Mouse (Mus musculus) brain, embryonic 14.5 days (tissue): ENCODE results near the gene Rpap3.

Source experiments
- CTCF ChIP-seq: fragments of 200-500 bp; IDR thresholded peaks from 2 replicates; pipeline ENCODE4 v1.5.1; 2012; ENCODE audit warnings: inconsistent platforms, mild to moderate bottlenecking, moderate library complexity, borderline replicate concordance; ENCODE audit not compliant: insufficient read depth, insufficient read length; ENCODE audit errors: extremely low read depth
- POLR2A ChIP-seq: fragments of 200-500 bp; IDR thresholded peaks from 2 replicates; pipeline ENCODE4 v1.6.1; 2012; ENCODE audit warnings: mild to moderate bottlenecking, inconsistent platforms, borderline replicate concordance; ENCODE audit not compliant: poor library complexity, insufficient read depth, insufficient read length, severe bottlenecking; ENCODE audit errors: extremely low read depth

DNA sequence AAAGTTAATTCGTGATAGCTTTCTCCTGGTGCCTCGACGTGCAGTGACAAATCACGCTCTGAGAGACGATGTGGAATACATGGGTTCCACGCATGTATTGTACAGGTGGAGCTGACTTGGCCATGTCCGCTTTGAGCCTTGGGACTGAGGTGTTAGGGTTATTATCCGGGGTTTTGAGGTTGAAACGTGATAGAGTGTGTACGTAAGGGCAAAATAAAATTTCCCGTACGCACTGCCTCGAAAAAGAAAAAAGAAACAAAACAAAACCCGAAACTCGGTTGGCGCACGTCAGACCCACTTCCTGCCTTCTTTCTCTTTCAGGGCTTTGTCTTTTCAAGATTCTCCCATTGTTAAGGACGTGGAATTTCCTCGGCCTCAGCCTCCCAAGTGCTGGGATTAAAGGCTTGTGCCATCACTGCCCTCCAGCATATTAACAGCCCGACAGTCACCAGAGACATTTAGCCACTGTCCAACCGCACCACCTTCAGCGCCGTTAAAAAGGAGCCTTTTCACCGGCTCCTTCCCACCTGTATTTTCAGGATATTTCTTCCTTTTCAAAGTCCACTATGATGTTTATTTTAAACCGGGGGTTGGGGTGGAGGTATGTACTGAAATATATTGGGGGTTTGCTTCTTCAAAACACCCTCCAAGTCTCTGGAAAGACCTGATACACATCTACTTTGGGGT, 39.7 kb downstream of the Rpap3 start:
- TF ChIP-seq POLR2A (no peak), CTCF (no peak)
